Mouse (Mus musculus): Measurements from ENCODE around the gene Mphosph9. TPM values are rescaled to one million over a fixed set of nuclear protein-coding genes. Genes with fewer than 3 reads are reported as not detected.
A peak's percentile ranks its signal among the peaks of the same experiment; 100 is the strongest.

Gene Mphosph9
- polyA plus RNA-seq, 1 experiment from 2014 or later, result 5.2 TPM

DNA sequence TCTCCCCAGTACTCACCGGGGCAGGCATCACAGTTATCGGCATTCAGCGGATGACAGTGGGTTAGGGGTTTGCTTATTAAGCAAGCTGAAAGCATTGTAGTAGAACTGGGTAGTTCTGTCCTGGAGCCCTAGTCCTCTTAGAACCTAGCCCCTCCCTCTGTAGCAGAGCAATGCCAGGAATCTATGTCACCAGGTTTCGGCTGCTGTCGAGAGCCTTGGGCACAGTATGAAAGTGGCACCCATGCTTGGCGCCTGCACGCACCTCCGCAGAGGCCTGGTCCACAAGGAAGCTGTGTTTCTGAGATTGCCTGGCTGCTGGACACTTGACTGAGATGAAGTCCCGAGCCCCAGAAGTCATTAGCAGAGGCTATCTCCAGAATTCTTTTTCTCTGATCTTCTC is 9.3 kb upstream of the Mphosph9 start:
- ATAC-seq (replicated peaks; ENCODE audit: low FRiP score, low read depth), result no peak
- 84% methylated on average over 9 of the region's 9 CpGs for WGBS
- H3K4me1 ChIP-seq (replicated peaks; ENCODE audit: insufficient read depth, low read length), result peaks cover 4% of the 10 kb centered on the region; the same call in 1 of the 2 replicates
- H3K27ac ChIP-seq, result peak overlapping the region; percentile 13; the same call in 1 of the 2 replicates
- no peak for TF ChIP-seq CTCF (IDR thresholded peaks at IDR 0.05; ENCODE audit: low read depth)
- no peak for DNase-seq (ENCODE audit: low spot score)
- H3K4me3 ChIP-seq (replicated peaks; ENCODE audit: low read depth, low read length), result no peak overlapping the region
- H3K36me3 ChIP-seq (ENCODE audit: insufficient read depth, low read length), result peaks cover 3% of the 10 kb centered on the region; the same call in 1 of the 2 replicates
- H3K27me3 ChIP-seq (ENCODE audit: insufficient read depth, low read length), result no peaks in the 10 kb centered on the region
- no peak overlapping the region for H3K9ac ChIP-seq (ENCODE audit: low read depth, low read length)
- no peak overlapping the region for H3K4me2 ChIP-seq (ENCODE audit: low read length)
- no peaks in the 10 kb centered on the region for H3K9me3 ChIP-seq (replicated peaks; ENCODE audit: low read length)

DNA sequence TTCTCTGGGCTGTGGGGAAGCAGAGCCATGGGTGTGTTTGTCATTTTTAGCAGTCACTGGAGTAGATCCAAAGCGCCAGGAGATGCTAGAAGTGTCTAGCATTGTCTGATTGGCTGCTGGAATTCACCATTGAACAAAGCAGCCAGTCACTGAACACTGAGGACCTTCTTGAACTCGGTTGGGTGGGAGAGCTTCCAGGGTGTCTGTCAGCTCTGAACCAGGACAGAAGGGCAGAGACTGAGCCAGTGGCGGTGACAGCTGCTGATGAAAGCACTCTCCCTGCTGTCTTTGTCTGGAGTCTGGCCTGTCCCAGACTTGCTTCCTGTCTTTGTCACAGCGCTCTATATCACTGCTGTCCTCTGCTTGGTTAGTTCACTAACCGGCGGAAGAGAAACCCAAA is 6.6 kb upstream of the Mphosph9 start:
- DNase-seq (ENCODE audit: low spot score), result peak; percentile 95
- H3K4me2 ChIP-seq (ENCODE audit: low read length), result no peak overlapping the region
- ATAC-seq (replicated peaks; ENCODE audit: low FRiP score, low read depth), result peak; percentile 72; the same call in 1 of the 2 replicates
- peak overlapping the region; percentile 76 for H3K27ac ChIP-seq
- no peaks in the 10 kb centered on the region for H3K27me3 ChIP-seq (ENCODE audit: insufficient read depth, low read length)
- H3K4me3 ChIP-seq (replicated peaks; ENCODE audit: low read depth, low read length), result no peak overlapping the region
- 13% methylated on average over 6 of the region's 6 CpGs for WGBS
- TF ChIP-seq CTCF (IDR thresholded peaks at IDR 0.05; ENCODE audit: low read depth), result no peak
- no peak overlapping the region for H3K9ac ChIP-seq (ENCODE audit: low read depth, low read length)
- peaks cover 4% of the 10 kb centered on the region; the same call in 1 of the 2 replicates for H3K4me1 ChIP-seq (replicated peaks; ENCODE audit: insufficient read depth, low read length)
- no peaks in the 10 kb centered on the region for H3K36me3 ChIP-seq (ENCODE audit: insufficient read depth, low read length)
- no peaks in the 10 kb centered on the region for H3K9me3 ChIP-seq (replicated peaks; ENCODE audit: low read length)

GRCm38 (mm10) chr5:124330086-124330485 is 2.3 kb upstream of the Mphosph9 start:
- Histone ChIP-seq H3K4me3 (replicated peaks; ENCODE audit: low read depth, low read length) (no peak overlapping the region), H3K27me3 (ENCODE audit: insufficient read depth, low read length) (no peaks in the 10 kb centered on the region), H3K4me2 (ENCODE audit: low read length) (no peak overlapping the region), H3K4me1 (replicated peaks; ENCODE audit: insufficient read depth, low read length) (0 out of 2 replicates have a peak, but pooled peaks cover 14% of the 10 kb centered on the region), H3K36me3 (ENCODE audit: insufficient read depth, low read length) (no peaks in the 10 kb centered on the region), H3K9ac (ENCODE audit: low read depth, low read length) (no peak overlapping the region), H3K27ac (no peak overlapping the region), H3K9me3 (replicated peaks; ENCODE audit: low read length) (no peaks in the 10 kb centered on the region)
- no peak for DNase-seq (ENCODE audit: low spot score)
- ATAC-seq (replicated peaks; ENCODE audit: low FRiP score, low read depth), result no peak
- no peak for TF ChIP-seq CTCF (IDR thresholded peaks at IDR 0.05; ENCODE audit: low read depth)
- WGBS, result 90% methylated on average over 6 of the region's 6 CpGs

DNA sequence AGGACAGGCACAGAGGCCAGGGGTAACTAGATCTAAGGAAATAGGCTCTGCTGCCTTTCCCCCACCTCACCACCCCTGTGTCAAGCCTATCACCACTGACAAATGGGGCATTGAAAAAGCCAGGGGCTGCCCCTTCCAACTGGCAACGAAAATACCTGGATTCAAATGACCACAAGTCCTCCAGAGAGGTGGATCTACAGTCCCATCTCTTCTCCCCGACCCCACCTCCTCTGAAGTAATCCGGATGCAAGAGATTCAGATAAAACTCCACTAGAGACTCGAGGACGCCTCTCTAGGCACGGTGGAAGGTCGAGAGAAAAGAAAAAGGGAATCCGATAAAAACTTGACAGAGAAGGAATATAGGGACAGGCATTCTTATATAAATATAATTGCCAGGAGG is 943 bp downstream of the Mphosph9 start:
- no peak for ATAC-seq (replicated peaks; ENCODE audit: low FRiP score, low read depth)
- Histone ChIP-seq H3K36me3 (ENCODE audit: insufficient read depth, low read length) (no peaks in the 10 kb centered on the region), H3K9me3 (replicated peaks; ENCODE audit: low read length) (no peaks in the 10 kb centered on the region), H3K9ac (ENCODE audit: low read depth, low read length) (peak overlapping the region; percentile 66), H3K27me3 (ENCODE audit: insufficient read depth, low read length) (no peaks in the 10 kb centered on the region), H3K27ac (peak overlapping the region; percentile 91; the same call in 1 of the 2 replicates), H3K4me3 (replicated peaks; ENCODE audit: low read depth, low read length) (peak overlapping the region; percentile 57), H3K4me2 (ENCODE audit: low read length) (peak overlapping the region; percentile 74), H3K4me1 (replicated peaks; ENCODE audit: insufficient read depth, low read length) (0 out of 2 replicates have a peak, but pooled peaks cover 10% of the 10 kb centered on the region)
- WGBS, result 2% methylated on average over 8 of the region's 8 CpGs
- DNase-seq (ENCODE audit: low spot score), result peak; percentile 31
- TF ChIP-seq CTCF (IDR thresholded peaks at IDR 0.05; ENCODE audit: low read depth), result no peak

DNA sequence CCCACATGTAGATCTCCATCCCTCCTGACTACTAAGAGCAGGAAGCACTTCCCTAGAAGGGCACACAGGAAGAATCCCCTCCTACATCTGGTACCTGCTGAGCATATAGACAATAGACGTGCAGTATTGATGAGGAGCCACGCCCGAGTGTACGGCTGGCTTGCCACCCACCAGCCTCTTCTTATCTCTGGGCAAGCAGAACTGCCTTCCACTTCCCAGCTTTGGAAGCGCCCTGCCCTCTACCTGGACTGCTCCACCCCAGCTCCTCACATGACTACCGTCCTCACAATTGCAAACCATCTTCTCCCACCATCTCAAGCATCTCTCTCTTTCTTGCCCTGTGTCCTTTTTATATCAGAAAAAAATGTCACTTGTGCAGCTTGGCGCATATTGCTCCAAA is 10.1 kb downstream of the Mphosph9 start:
- H3K9ac ChIP-seq (ENCODE audit: low read depth, low read length), result no peak overlapping the region
- 93% methylated on average over 7 of the region's 7 CpGs for WGBS
- DNase-seq (ENCODE audit: low spot score) (no peak), ATAC-seq (replicated peaks; ENCODE audit: low FRiP score, low read depth) (no peak)
- no peaks in the 10 kb centered on the region; the same call in 1 of the 2 replicates for H3K9me3 ChIP-seq (replicated peaks; ENCODE audit: low read length)
- no peak overlapping the region for H3K4me2 ChIP-seq (ENCODE audit: low read length)
- TF ChIP-seq CTCF (IDR thresholded peaks at IDR 0.05; ENCODE audit: low read depth), result no peak
- H3K36me3 ChIP-seq (ENCODE audit: insufficient read depth, low read length), result peaks cover 20% of the 10 kb centered on the region; the same call in 1 of the 2 replicates
- H3K4me1 ChIP-seq (replicated peaks; ENCODE audit: insufficient read depth, low read length), result no peaks in the 10 kb centered on the region
- no peaks in the 10 kb centered on the region for H3K27me3 ChIP-seq (ENCODE audit: insufficient read depth, low read length)
- no peak overlapping the region for H3K27ac ChIP-seq
- H3K4me3 ChIP-seq (replicated peaks; ENCODE audit: low read depth, low read length), result no peak overlapping the region

DNA sequence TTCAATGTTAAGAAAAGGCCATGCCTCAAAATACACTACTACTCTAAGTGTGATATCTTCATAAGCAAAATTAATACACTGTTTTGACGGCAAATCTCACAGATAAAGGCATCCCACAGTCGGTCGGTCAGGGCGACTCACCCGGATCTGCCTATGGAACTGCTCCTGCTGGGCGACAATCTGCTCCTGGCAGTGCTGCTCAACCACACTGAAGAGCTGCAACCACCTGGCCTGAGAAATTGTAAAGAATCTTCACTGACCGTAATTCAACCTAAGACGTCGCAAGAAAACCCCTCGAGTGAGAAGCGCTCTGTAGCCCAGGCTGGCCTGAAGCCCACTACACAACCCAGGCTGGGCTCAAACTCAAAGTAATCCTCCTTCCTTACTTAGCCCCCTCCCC is 11.8 kb downstream of the Mphosph9 start:
- no peaks in the 10 kb centered on the region; the same call in 1 of the 2 replicates for H3K9me3 ChIP-seq (replicated peaks; ENCODE audit: low read length)
- 90% methylated on average over 11 of the region's 11 CpGs for WGBS
- H3K4me3 ChIP-seq (replicated peaks; ENCODE audit: low read depth, low read length), result no peak overlapping the region
- ATAC-seq (replicated peaks; ENCODE audit: low FRiP score, low read depth), result no peak
- peaks cover 26% of the 10 kb centered on the region; the same call in 1 of the 2 replicates for H3K36me3 ChIP-seq (ENCODE audit: insufficient read depth, low read length)
- no peak overlapping the region for H3K4me2 ChIP-seq (ENCODE audit: low read length)
- H3K4me1 ChIP-seq (replicated peaks; ENCODE audit: insufficient read depth, low read length), result no peaks in the 10 kb centered on the region
- H3K9ac ChIP-seq (ENCODE audit: low read depth, low read length), result no peak overlapping the region
- H3K27me3 ChIP-seq (ENCODE audit: insufficient read depth, low read length), result no peaks in the 10 kb centered on the region
- H3K27ac ChIP-seq, result no peak overlapping the region
- TF ChIP-seq CTCF (IDR thresholded peaks at IDR 0.05; ENCODE audit: low read depth), result no peak
- DNase-seq (ENCODE audit: low spot score), result no peak

DNA sequence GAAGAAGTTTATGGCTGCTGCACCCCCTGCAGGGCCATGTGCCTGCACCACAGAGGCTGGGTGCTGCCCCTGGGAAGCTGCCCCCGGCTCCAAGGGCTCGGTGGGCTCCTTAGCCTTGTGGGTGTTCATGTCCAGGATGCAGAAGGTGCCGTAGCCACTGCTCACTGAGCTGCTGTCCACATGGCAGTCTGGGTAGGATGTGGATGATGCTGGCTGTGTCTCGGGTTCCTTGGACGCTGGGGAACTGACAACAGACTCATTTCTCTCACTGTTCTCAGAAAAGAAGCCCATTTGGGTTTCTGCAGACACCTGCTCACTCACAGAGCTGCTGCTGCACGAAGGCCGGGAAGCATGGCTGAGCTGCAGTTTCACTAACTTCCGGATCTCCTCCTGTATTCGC is 12.3 kb downstream of the Mphosph9 start:
- no peaks in the 10 kb centered on the region for H3K27me3 ChIP-seq (ENCODE audit: insufficient read depth, low read length)
- H3K4me1 ChIP-seq (replicated peaks; ENCODE audit: insufficient read depth, low read length), result no peaks in the 10 kb centered on the region
- no peak overlapping the region for H3K27ac ChIP-seq
- WGBS, result 88% methylated on average over 9 of the region's 9 CpGs
- no peak overlapping the region for H3K4me2 ChIP-seq (ENCODE audit: low read length)
- no peak overlapping the region for H3K9ac ChIP-seq (ENCODE audit: low read depth, low read length)
- no peaks in the 10 kb centered on the region; the same call in 1 of the 2 replicates for H3K9me3 ChIP-seq (replicated peaks; ENCODE audit: low read length)
- H3K4me3 ChIP-seq (replicated peaks; ENCODE audit: low read depth, low read length), result no peak overlapping the region
- no peak for TF ChIP-seq CTCF (IDR thresholded peaks at IDR 0.05; ENCODE audit: low read depth)
- DNase-seq (ENCODE audit: low spot score), result no peak
- ATAC-seq (replicated peaks; ENCODE audit: low FRiP score, low read depth), result no peak
- H3K36me3 ChIP-seq (ENCODE audit: insufficient read depth, low read length), result peaks cover 29% of the 10 kb centered on the region; the same call in 1 of the 2 replicates

Measured in kidney, postnatal 0 days (tissue).